Mouse (Mus musculus): ENCODE measurements around the gene Mcpt4. TPM values are rescaled to one million over a fixed set of nuclear protein-coding genes. Genes with fewer than 3 reads are reported as not detected.
"Not testable (repeated sequence)": the region's sequence is repeated elsewhere in the genome, so short reads cannot be mapped to it uniquely, and the experiment has no call there.

The Mcpt4 gene
- polyA plus RNA-seq (2015; fragmentation: Nextera tagmentation; extraction: Ambion mirVana), result not detected in 2 replicates

GRCm38 (mm10) chr14:56062213-56062612 lies at the start of gene Mcpt4:
Gene Mcpt4 (minus strand): TSS chr14:56062313.
- not testable (repeated sequence) for ATAC-seq (ENCODE audit: low FRiP score, low TSS enrichment); H3K4me3 ChIP-seq (ENCODE audit: low read length); H3K27me3 ChIP-seq (ENCODE audit: insufficient read depth, low read length); H3K4me2 ChIP-seq (replicated peaks; ENCODE audit: low read depth, low read length); H3K9ac ChIP-seq (replicated peaks; ENCODE audit: low read length); H3K9me3 ChIP-seq (ENCODE audit: low read length); H3K36me3 ChIP-seq (ENCODE audit: insufficient read depth, low read length); H3K4me1 ChIP-seq (ENCODE audit: insufficient read depth, low read length); H3K27ac ChIP-seq (ENCODE audit: low read length)
- 68% methylated on average over 3 of the region's 3 CpGs for WGBS

- Histone ChIP-seq H3K27me3 (ENCODE audit: insufficient read depth, low read length) (no peaks in the 10 kb centered on the region), H3K27ac (ENCODE audit: low read length) (no peak overlapping the region), H3K4me1 (ENCODE audit: insufficient read depth, low read length) (no peaks in the 10 kb centered on the region), H3K4me2 (replicated peaks; ENCODE audit: low read depth, low read length) (no peak overlapping the region), H3K36me3 (ENCODE audit: insufficient read depth, low read length) (no peaks in the 10 kb centered on the region), H3K9ac (replicated peaks; ENCODE audit: low read length) (no peak overlapping the region), H3K4me3 (ENCODE audit: low read length) (no peak overlapping the region), H3K9me3 (ENCODE audit: low read length) (no peaks in the 10 kb centered on the region)
- WGBS, result 81% methylated on average over 13 of the region's 13 CpGs
- ATAC-seq (ENCODE audit: low FRiP score, low TSS enrichment), result no peak
These were observed 43.5 kb upstream of the Mcpt4 start for GRCm38 (mm10) chr14:56105447-56106180.

DNA sequence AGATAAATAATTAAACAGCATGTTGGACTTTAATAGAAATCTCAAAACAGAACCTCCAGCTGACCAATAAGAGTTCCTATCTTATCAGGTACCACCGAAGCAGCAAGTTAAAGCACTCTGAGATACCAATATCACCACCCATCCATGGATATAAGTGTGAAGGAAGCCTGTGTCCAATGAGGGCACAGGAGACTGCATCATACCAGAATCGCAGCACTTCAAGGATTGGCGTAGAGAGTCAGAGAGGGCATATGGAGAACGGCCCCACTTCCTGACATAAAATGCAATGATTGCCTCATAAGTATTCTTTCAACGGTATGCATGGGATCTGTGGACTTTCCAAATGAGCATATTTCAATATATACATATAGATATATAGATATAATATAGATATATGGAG lies 42.9 kb upstream of the Mcpt4 start:
- H3K4me2 ChIP-seq (replicated peaks; ENCODE audit: low read depth, low read length), result no peak overlapping the region
- H3K9me3 ChIP-seq (ENCODE audit: low read length), result no peaks in the 10 kb centered on the region
- no peak overlapping the region for H3K4me3 ChIP-seq (ENCODE audit: low read length)
- no peak overlapping the region for H3K27ac ChIP-seq (ENCODE audit: low read length)
- no peak overlapping the region for H3K9ac ChIP-seq (replicated peaks; ENCODE audit: low read length)
- H3K36me3 ChIP-seq (ENCODE audit: insufficient read depth, low read length), result no peaks in the 10 kb centered on the region
- no peaks in the 10 kb centered on the region for H3K27me3 ChIP-seq (ENCODE audit: insufficient read depth, low read length)
- no peaks in the 10 kb centered on the region for H3K4me1 ChIP-seq (ENCODE audit: insufficient read depth, low read length)
- no peak for ATAC-seq (ENCODE audit: low FRiP score, low TSS enrichment)
- WGBS, result 84% methylated on average over 5 of the region's 5 CpGs

- Histone ChIP-seq H3K9me3 (ENCODE audit: low read length) (no peaks in the 10 kb centered on the region), H3K27ac (ENCODE audit: low read length) (no peak overlapping the region), H3K4me1 (ENCODE audit: insufficient read depth, low read length) (no peaks in the 10 kb centered on the region), H3K9ac (replicated peaks; ENCODE audit: low read length) (no peak overlapping the region), H3K4me2 (replicated peaks; ENCODE audit: low read depth, low read length) (no peak overlapping the region), H3K4me3 (ENCODE audit: low read length) (no peak overlapping the region), H3K27me3 (ENCODE audit: insufficient read depth, low read length) (no peaks in the 10 kb centered on the region), H3K36me3 (ENCODE audit: insufficient read depth, low read length) (no peaks in the 10 kb centered on the region)
- 86% methylated on average over 3 of the region's 3 CpGs for WGBS
- ATAC-seq (ENCODE audit: low FRiP score, low TSS enrichment), result no peak
These were observed 41.3 kb upstream of the Mcpt4 start for GRCm38 (mm10) chr14:56103452-56103851.

DNA sequence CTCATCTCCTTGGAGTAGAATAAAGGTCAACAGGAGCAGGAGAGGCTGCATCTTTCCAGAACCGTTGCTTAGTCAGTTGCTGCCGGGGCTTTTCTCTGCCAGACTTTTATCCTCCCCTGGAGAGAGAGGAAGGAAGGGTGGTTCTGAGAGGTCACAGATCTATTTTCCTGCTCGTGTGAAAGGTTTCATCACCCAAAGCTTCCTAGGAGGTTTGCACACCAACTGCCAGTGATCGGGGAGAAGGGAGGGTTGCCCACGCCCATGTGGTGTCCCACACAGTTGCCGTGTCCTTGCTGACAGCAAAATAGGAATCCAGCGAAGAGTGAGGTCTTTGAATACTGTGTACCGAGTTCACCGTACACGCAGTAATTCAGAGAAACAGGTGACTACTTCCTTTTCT lies 40.3 kb upstream of the Mcpt4 start, which contains the start of gene Ctsg:
TSS of gene Ctsg (minus strand) at position 189 of the 400 bp plus-strand sequence.
- Histone ChIP-seq H3K36me3 (ENCODE audit: insufficient read depth, low read length) (no peaks in the 10 kb centered on the region), H3K27ac (ENCODE audit: low read length) (no peak within 1 kb of the TSS), H3K9me3 (ENCODE audit: low read length) (no peaks in the 10 kb centered on the region), H3K4me1 (ENCODE audit: insufficient read depth, low read length) (no peaks in the 10 kb centered on the region), H3K4me2 (replicated peaks; ENCODE audit: low read depth, low read length) (no peak within 1 kb of the TSS), H3K27me3 (ENCODE audit: insufficient read depth, low read length) (no peaks in the 10 kb centered on the region), H3K9ac (replicated peaks; ENCODE audit: low read length) (no peak within 1 kb of the TSS), H3K4me3 (ENCODE audit: low read length) (no peak within 1 kb of the TSS)
- ATAC-seq (ENCODE audit: low FRiP score, low TSS enrichment), result no peak
- WGBS, result 69% methylated on average over 10 of the region's 10 CpGs

DNA sequence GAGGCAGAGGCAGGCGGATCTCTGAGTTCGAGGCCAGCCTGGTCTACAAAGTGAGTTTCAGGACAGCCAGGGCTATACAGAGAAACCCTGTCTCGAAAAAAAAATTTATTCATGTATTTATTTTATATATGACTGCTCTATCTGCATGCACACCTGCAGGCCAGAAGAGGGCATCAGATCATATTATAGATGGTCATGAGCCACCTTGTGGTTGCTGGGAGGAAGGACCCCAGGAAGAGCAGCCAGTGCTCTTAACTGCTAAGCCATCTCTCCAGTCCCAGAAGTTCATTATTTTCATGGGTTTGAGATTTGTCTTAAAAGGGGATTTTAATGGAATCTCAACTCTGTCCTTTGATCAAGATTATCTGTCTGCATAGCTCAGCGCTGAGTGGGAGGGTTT lies 36.8 kb upstream of the Mcpt4 start:
- H3K36me3 ChIP-seq (ENCODE audit: insufficient read depth, low read length), result no peaks in the 10 kb centered on the region
- H3K4me1 ChIP-seq (ENCODE audit: insufficient read depth, low read length), result no peaks in the 10 kb centered on the region
- H3K4me3 ChIP-seq (ENCODE audit: low read length), result no peak overlapping the region
- no peak overlapping the region for H3K9ac ChIP-seq (replicated peaks; ENCODE audit: low read length)
- no peak overlapping the region for H3K27ac ChIP-seq (ENCODE audit: low read length)
- WGBS, result 80% methylated on average over 4 of the region's 4 CpGs
- no peaks in the 10 kb centered on the region for H3K27me3 ChIP-seq (ENCODE audit: insufficient read depth, low read length)
- no peak for ATAC-seq (ENCODE audit: low FRiP score, low TSS enrichment)
- H3K4me2 ChIP-seq (replicated peaks; ENCODE audit: low read depth, low read length), result no peak overlapping the region
- H3K9me3 ChIP-seq (ENCODE audit: low read length), result no peaks in the 10 kb centered on the region

DNA sequence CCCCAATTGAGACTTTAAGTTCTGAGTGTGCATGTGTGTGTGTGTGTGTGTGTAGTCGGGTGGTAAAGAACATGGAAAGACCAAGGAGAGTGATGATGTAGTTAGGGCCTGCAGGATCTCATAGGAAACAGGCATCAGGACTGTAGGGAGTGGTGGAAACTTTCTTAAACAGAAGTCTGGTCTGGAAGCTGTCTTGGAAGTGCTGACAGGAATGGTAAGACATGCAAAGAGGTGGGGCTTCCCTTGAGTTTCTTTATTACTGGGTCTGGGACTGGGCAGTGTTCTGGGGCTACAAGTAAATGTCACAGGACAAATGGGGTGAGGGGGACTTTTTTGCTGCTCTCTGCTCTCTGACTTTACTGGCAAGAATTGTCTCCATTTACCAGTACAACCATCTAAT lies 35.5 kb upstream of the Mcpt4 start:
- Histone ChIP-seq H3K4me3 (ENCODE audit: low read length) (no peak overlapping the region), H3K4me2 (replicated peaks; ENCODE audit: low read depth, low read length) (no peak overlapping the region), H3K27me3 (ENCODE audit: insufficient read depth, low read length) (no peaks in the 10 kb centered on the region), H3K36me3 (ENCODE audit: insufficient read depth, low read length) (no peaks in the 10 kb centered on the region), H3K4me1 (ENCODE audit: insufficient read depth, low read length) (no peaks in the 10 kb centered on the region), H3K27ac (ENCODE audit: low read length) (no peak overlapping the region), H3K9ac (replicated peaks; ENCODE audit: low read length) (no peak overlapping the region), H3K9me3 (ENCODE audit: low read length) (no peaks in the 10 kb centered on the region)
- ATAC-seq (ENCODE audit: low FRiP score, low TSS enrichment), result no peak
- WGBS, result 84% methylated on average over 1 of the region's 1 CpGs

- no peak overlapping the region for H3K27ac ChIP-seq (ENCODE audit: low read length)
- no peaks in the 10 kb centered on the region for H3K4me1 ChIP-seq (ENCODE audit: insufficient read depth, low read length)
- H3K4me2 ChIP-seq (replicated peaks; ENCODE audit: low read depth, low read length), result no peak overlapping the region
- no peaks in the 10 kb centered on the region for H3K9me3 ChIP-seq (ENCODE audit: low read length)
- H3K27me3 ChIP-seq (ENCODE audit: insufficient read depth, low read length), result no peaks in the 10 kb centered on the region
- no peak for ATAC-seq (ENCODE audit: low FRiP score, low TSS enrichment)
- WGBS, result 69% methylated on average over 2 of the region's 2 CpGs
- H3K9ac ChIP-seq (replicated peaks; ENCODE audit: low read length), result no peak overlapping the region
- H3K4me3 ChIP-seq (ENCODE audit: low read length), result no peak overlapping the region
- no peaks in the 10 kb centered on the region for H3K36me3 ChIP-seq (ENCODE audit: insufficient read depth, low read length)
These were observed 31.2 kb upstream of the Mcpt4 start for GRCm38 (mm10) chr14:56093353-56093752.

GRCm38 (mm10) chr14:56086711-56087110 lies 24.6 kb upstream of the Mcpt4 start:
- H3K9ac ChIP-seq (replicated peaks; ENCODE audit: low read length), result no peak overlapping the region
- WGBS, result 73% methylated on average over 3 of the region's 3 CpGs
- no peak overlapping the region for H3K4me3 ChIP-seq (ENCODE audit: low read length)
- H3K27me3 ChIP-seq (ENCODE audit: insufficient read depth, low read length), result no peaks in the 10 kb centered on the region
- H3K27ac ChIP-seq (ENCODE audit: low read length), result no peak overlapping the region
- ATAC-seq (ENCODE audit: low FRiP score, low TSS enrichment), result no peak
- H3K4me2 ChIP-seq (replicated peaks; ENCODE audit: low read depth, low read length), result no peak overlapping the region
- no peaks in the 10 kb centered on the region for H3K9me3 ChIP-seq (ENCODE audit: low read length)
- H3K36me3 ChIP-seq (ENCODE audit: insufficient read depth, low read length), result no peaks in the 10 kb centered on the region
- no peaks in the 10 kb centered on the region for H3K4me1 ChIP-seq (ENCODE audit: insufficient read depth, low read length)

GRCm38 (mm10) chr14:56085167-56085566 lies 23.1 kb upstream of the Mcpt4 start, which contains the start of gene Mcpt8:
Gene Mcpt8 (minus strand): TSS chr14:56085273.
- H3K27me3 ChIP-seq (ENCODE audit: insufficient read depth, low read length), result no peaks in the 10 kb centered on the region
- 95% methylated on average over 2 of the region's 2 CpGs for WGBS
- H3K4me3 ChIP-seq (ENCODE audit: low read length), result no peak within 1 kb of the TSS
- H3K4me2 ChIP-seq (replicated peaks; ENCODE audit: low read depth, low read length), result no peak within 1 kb of the TSS
- H3K9me3 ChIP-seq (ENCODE audit: low read length), result no peaks in the 10 kb centered on the region
- H3K27ac ChIP-seq (ENCODE audit: low read length), result no peak within 1 kb of the TSS
- H3K36me3 ChIP-seq (ENCODE audit: insufficient read depth, low read length), result no peaks in the 10 kb centered on the region
- H3K9ac ChIP-seq (replicated peaks; ENCODE audit: low read length), result no peak within 1 kb of the TSS
- H3K4me1 ChIP-seq (ENCODE audit: insufficient read depth, low read length), result no peaks in the 10 kb centered on the region
- ATAC-seq (ENCODE audit: low FRiP score, low TSS enrichment), result no peak

All from kidney, embryonic 16.5 days (tissue).